Mouse (Mus musculus) G1E (cell line): Measurements from ENCODE around the gene Klhdc2. TPM values are rescaled to one million over a fixed set of nuclear protein-coding genes. Genes with fewer than 3 reads are reported as not detected.
A peak's percentile ranks its signal among the peaks of the same experiment; 100 is the strongest.

Experiments
- ATAC-seq: 2 replicates; pipeline ENCODE4 v1.8.0; 2016; ENCODE audit warnings: mild to moderate bottlenecking; ENCODE audit not compliant: insufficient number of reproducible peaks, poor library complexity, low FRiP score, severe bottlenecking; ENCODE audit errors: extremely low read depth
- DNase-seq: peaks from one replicate; pipeline ENCODE4 v3.0.0; 2012; ENCODE audit warnings: low spot score
- H3K27me3 ChIP-seq: 2 replicates; pipeline ENCODE4 v1.6.1; 2012; ENCODE audit warnings: mild to moderate bottlenecking, low read length, inconsistent platforms; ENCODE audit not compliant: insufficient read depth
- H3K36me3 ChIP-seq: replicated peaks from 2 replicates; pipeline ENCODE3; 2012; ENCODE audit warnings: mild to moderate bottlenecking, inconsistent platforms
- H3K4me1 ChIP-seq: 2 replicates; pipeline ENCODE4 v1.6.1; 2012; ENCODE audit warnings: low read depth, low read length, inconsistent platforms, mixed read lengths; ENCODE audit not compliant: insufficient read depth
- H3K4me3 ChIP-seq: 2 replicates; pipeline ENCODE4 v1.5.1; 2012; ENCODE audit warnings: low read depth, mild to moderate bottlenecking, inconsistent platforms, low read length, moderate library complexity, mixed read lengths
- H3K9me3 ChIP-seq: replicated peaks from 2 replicates; pipeline ENCODE4 v1.6.1; 2012; ENCODE audit warnings: inconsistent platforms
- CTCF ChIP-seq: IDR thresholded peaks from 2 replicates; pipeline ENCODE4 v1.5.1; 2012; ENCODE audit warnings: low read depth, low read length, inconsistent platforms, mixed read lengths
- GATA1 ChIP-seq: IDR thresholded peaks from 2 replicates; pipeline ENCODE4 v1.6.1; 2012; ENCODE audit warnings: borderline replicate concordance, low read length, inconsistent platforms, mixed read lengths
- GATA2 ChIP-seq: IDR thresholded peaks from 2 replicates; pipeline ENCODE4 v1.6.1; 2012; ENCODE audit warnings: low read depth, low read length, inconsistent platforms, borderline replicate concordance
- POLR2AphosphoS5 ChIP-seq: IDR thresholded peaks from 2 replicates; pipeline ENCODE4 v1.6.1; 2012; ENCODE audit warnings: low read depth, low read length, inconsistent platforms; ENCODE audit not compliant: insufficient replicate concordance
- TAL1 ChIP-seq: conservative IDR thresholded peaks from 2 replicates; pipeline ENCODE4 v1.6.1; 2012; ENCODE audit warnings: low read depth, low read length, inconsistent platforms, mixed read lengths
- polyA plus RNA-seq: library from polyadenylated mRNA; stranded (reverse); fragments of >175 nt; gene quantifications from 2 replicates; pipeline ENCODE4 v1.2.3, GENCODE M21; 2012
- total RNA-seq, 2 experiments: library from RNA; stranded (forward) in 1 of 2; stranded (reverse) in 1 of 2; fragments of 200-1000 nt in 1 of 2; fragments of >200 nt in 1 of 2; fragmentation: Nextera tagmentation in 1 of 2; gene quantifications; 2 replicates each; pipeline ENCODE4 v1.2.3; 2014 to 2017

Gene Klhdc2
- total RNA-seq (2014; fragmentation: Nextera tagmentation) = 129 and 134 TPM in 2 replicates
- total RNA-seq (2017) = 127 and 141 TPM in 2 replicates
- 33.6 and 41.4 TPM in 2 replicates for polyA plus RNA-seq

GRCm38 (mm10) chr12:69296511-69297410 lies at the start of gene Klhdc2:
TSS of gene Klhdc2 (plus strand) at chr12:69296681.
- Histone ChIP-seq H3K4me3 (peak within 1 kb of the TSS; percentile 76), H3K4me1 (peaks cover 48% of the 10 kb centered on the region), H3K27me3 (0 out of 2 replicates have a peak, but pooled peaks cover 6% of the 10 kb centered on the region), H3K9me3 (no peaks in the 10 kb centered on the region), H3K36me3 (peaks cover 31% of the 10 kb centered on the region)
- ATAC-seq = peak; percentile 81
- no peak for TF ChIP-seq CTCF
- no peak for TF ChIP-seq GATA1
- no peak for TF ChIP-seq GATA2
- no peak for TF ChIP-seq TAL1
- TF ChIP-seq POLR2AphosphoS5 = no peak
- peak; percentile 89 for DNase-seq

GRCm38 (mm10) chr12:69249766-69250165 lies 46.7 kb upstream of the Klhdc2 start:
- Histone ChIP-seq H3K27me3 (peaks cover 11% of the 10 kb centered on the region; the same call in 1 of the 2 replicates), H3K4me3 (no peak overlapping the region), H3K9me3 (no peaks in the 10 kb centered on the region), H3K36me3 (no peaks in the 10 kb centered on the region), H3K4me1 (no peaks in the 10 kb centered on the region)
- ATAC-seq = no peak
- no peak for DNase-seq
- TF ChIP-seq POLR2AphosphoS5 (no peak), GATA2 (no peak), TAL1 (no peak)

- TF ChIP-seq TAL1 (no peak), POLR2AphosphoS5 (no peak), GATA2 (no peak), GATA1 (no peak), CTCF (no peak)
Measured at GRCm38 (mm10) chr12:69250756-69251155, 45.7 kb upstream of the Klhdc2 start.

GRCm38 (mm10) chr12:69253806-69254205 lies 42.7 kb upstream of the Klhdc2 start:
- DNase-seq = no peak
- peaks cover 13% of the 10 kb centered on the region; the same call in 1 of the 2 replicates for H3K27me3 ChIP-seq
- no peak for ATAC-seq

More at GRCm38 (mm10) chr12:69250756-69251155, 45.7 kb upstream of the Klhdc2 start:
- Histone ChIP-seq H3K27me3 (peaks cover 11% of the 10 kb centered on the region; the same call in 1 of the 2 replicates), H3K9me3 (no peaks in the 10 kb centered on the region), H3K4me1 (no peaks in the 10 kb centered on the region), H3K36me3 (no peaks in the 10 kb centered on the region), H3K4me3 (no peak overlapping the region)
- ATAC-seq = no peak
- no peak for DNase-seq

GRCm38 (mm10) chr12:69257836-69258235 lies 38.6 kb upstream of the Klhdc2 start:
- no peak for ATAC-seq
- TF ChIP-seq TAL1 (no peak), CTCF (no peak), GATA2 (no peak), POLR2AphosphoS5 (no peak), GATA1 (no peak)
- peaks cover 7% of the 10 kb centered on the region; the same call in 1 of the 2 replicates for H3K27me3 ChIP-seq
- no peaks in the 10 kb centered on the region for H3K36me3 ChIP-seq
- no peaks in the 10 kb centered on the region for H3K9me3 ChIP-seq
- H3K4me3 ChIP-seq = no peak overlapping the region
- no peak for DNase-seq
- H3K4me1 ChIP-seq = no peaks in the 10 kb centered on the region

More at GRCm38 (mm10) chr12:69253806-69254205, 42.7 kb upstream of the Klhdc2 start:
- H3K4me3 ChIP-seq = no peak overlapping the region
- H3K36me3 ChIP-seq = no peaks in the 10 kb centered on the region
- no peaks in the 10 kb centered on the region for H3K4me1 ChIP-seq
- H3K9me3 ChIP-seq = no peaks in the 10 kb centered on the region
- no peak for TF ChIP-seq CTCF
- no peak for TF ChIP-seq TAL1
- no peak for TF ChIP-seq GATA1
- no peak for TF ChIP-seq GATA2
- no peak for TF ChIP-seq POLR2AphosphoS5

GRCm38 (mm10) chr12:69262251-69262650 lies 34.2 kb upstream of the Klhdc2 start:
- Histone ChIP-seq H3K9me3 (no peaks in the 10 kb centered on the region), H3K4me1 (no peaks in the 10 kb centered on the region), H3K36me3 (no peaks in the 10 kb centered on the region), H3K4me3 (no peak overlapping the region), H3K27me3 (peaks cover 9% of the 10 kb centered on the region)
- no peak for TF ChIP-seq GATA2
- no peak for TF ChIP-seq GATA1
- TF ChIP-seq POLR2AphosphoS5 = no peak
- TF ChIP-seq TAL1 = no peak
- TF ChIP-seq CTCF = no peak
- ATAC-seq (no peak), DNase-seq (no peak)
